Mouse (Mus musculus) CD4-positive, CD25-positive, alpha-beta regulatory T cell, adult 4 months (primary cell): ENCODE data around the gene Cxcl2. TPM values are rescaled to one million over a fixed set of nuclear protein-coding genes. Genes with fewer than 3 reads are reported as not detected.

Experiments
- ATAC-seq: one replicate; pipeline ENCODE4 v1.8.0; 2017
- polyA plus RNA-seq, 2 experiments: library from polyadenylated mRNA; unstranded; fragments of 100-300 nt; shearing (Covaris generic); gene quantifications; one replicate each; pipeline ENCODE4 v1.2.1; 2017

The Cxcl2 gene
- 1 to 10 TPM; 1.5 to 2.9 TPM for polyA plus RNA-seq

- ATAC-seq = peak; percentile 55
Measured at GRCm38 (mm10) chr5:90903339-90904020, at the start of gene Cxcl2. Gene Cxcl2, plus strand, starts transcription at chr5:90903871.

GRCm38 (mm10) chr5:90855308-90856230 lies 48.1 kb upstream of the Cxcl2 start:
- ATAC-seq = no peak

- no peak for ATAC-seq
Measured at GRCm38 (mm10) chr5:90857463-90857862, 46.2 kb upstream of the Cxcl2 start.

- ATAC-seq = no peak
Measured at GRCm38 (mm10) chr5:90858429-90858828, 45.2 kb upstream of the Cxcl2 start.

- ATAC-seq = no peak
Measured at GRCm38 (mm10) chr5:90859031-90859430, 44.6 kb upstream of the Cxcl2 start.

- ATAC-seq = no peak
Measured at GRCm38 (mm10) chr5:90861876-90862375, 41.7 kb upstream of the Cxcl2 start.

- ATAC-seq = no peak
Measured at GRCm38 (mm10) chr5:90866770-90867169, 36.9 kb upstream of the Cxcl2 start.

GRCm38 (mm10) chr5:90872377-90872776 lies 31.3 kb upstream of the Cxcl2 start:
- ATAC-seq = no peak

- no peak for ATAC-seq
Measured at GRCm38 (mm10) chr5:90876045-90876444, 27.6 kb upstream of the Cxcl2 start.

- ATAC-seq = peak; percentile 48
Measured at GRCm38 (mm10) chr5:90876471-90877172, 27.0 kb upstream of the Cxcl2 start.

GRCm38 (mm10) chr5:90877173-90877512 lies 26.5 kb upstream of the Cxcl2 start:
- no peak for ATAC-seq

- peak; percentile 66 for ATAC-seq
Measured at GRCm38 (mm10) chr5:90879307-90880014, 24.2 kb upstream of the Cxcl2 start.

- ATAC-seq = no peak
Measured at GRCm38 (mm10) chr5:90880335-90880850, 23.3 kb upstream of the Cxcl2 start.

- no peak for ATAC-seq
Measured at GRCm38 (mm10) chr5:90881021-90881420, 22.6 kb upstream of the Cxcl2 start.

GRCm38 (mm10) chr5:90881682-90882081 lies 22.0 kb upstream of the Cxcl2 start:
- peak; percentile 46 for ATAC-seq

- ATAC-seq = no peak
Measured at GRCm38 (mm10) chr5:90882146-90882545, 21.5 kb upstream of the Cxcl2 start.

GRCm38 (mm10) chr5:90884628-90885242 lies 18.9 kb upstream of the Cxcl2 start:
- peak; percentile 35 for ATAC-seq

GRCm38 (mm10) chr5:90888661-90889060 lies 15.0 kb upstream of the Cxcl2 start:
- ATAC-seq = no peak

- no peak for ATAC-seq
Measured at GRCm38 (mm10) chr5:90890519-90891463, 12.9 kb upstream of the Cxcl2 start, which contains the start of gene Cxcl1. Gene Cxcl1, plus strand, starts transcription at chr5:90891241.

- no peak for ATAC-seq
Measured at GRCm38 (mm10) chr5:90891464-90891813, 12.2 kb upstream of the Cxcl2 start.
